Mouse (Mus musculus) adrenal gland, postnatal 14 days (tissue): ENCODE results near the gene Retreg3. TPM values are rescaled to one million over a fixed set of nuclear protein-coding genes. Genes with fewer than 3 reads are reported as not detected.

Experiments used
- DNase-seq: peaks from one replicate; pipeline ENCODE4 v3.0.0; 2021; ENCODE audit warnings: mixed read lengths
- total RNA-seq: library from RNA; stranded (reverse); gene quantifications from 2 replicates; pipeline ENCODE4 v1.2.3, GENCODE M21; 2021

Retreg3 gene
- total RNA-seq, 1 experiment from 2014 or later, result 53.7 TPM

GRCm38 (mm10) chr11:101080421-101080820, 39.3 kb downstream of the Retreg3 start:
- DNase-seq, result no peak

- DNase-seq, result no peak
These were observed 39.9 kb downstream of the Retreg3 start for GRCm38 (mm10) chr11:101079746-101080145.

GRCm38 (mm10) chr11:101078121-101078520, 41.6 kb downstream of the Retreg3 start, which contains the start of gene Hsd17b1:
Gene Hsd17b1, plus strand, starts transcription at chr11:101078411.
- DNase-seq, result no peak

GRCm38 (mm10) chr11:101071810-101072428, 47.8 kb downstream of the Retreg3 start:
- DNase-seq, result no peak

- no peak for DNase-seq
These were observed 48.7 kb downstream of the Retreg3 start for GRCm38 (mm10) chr11:101070987-101071386.

GRCm38 (mm10) chr11:101070189-101070527, 49.5 kb downstream of the Retreg3 start:
- no peak for DNase-seq

GRCm38 (mm10) chr11:101069391-101070188, 50.1 kb downstream of the Retreg3 start, which contains the start of gene Naglu:
Gene Naglu, plus strand, starts transcription at chr11:101070012.
- DNase-seq, result peak; percentile 99

GRCm38 (mm10) chr11:101066549-101067412, 52.9 kb downstream of the Retreg3 start:
- DNase-seq, result peak; percentile 93

- DNase-seq, result peak; percentile 60
These were observed 54.7 kb downstream of the Retreg3 start for GRCm38 (mm10) chr11:101065002-101065401.

- DNase-seq, result no peak
These were observed 55.2 kb downstream of the Retreg3 start for GRCm38 (mm10) chr11:101064462-101064861.

GRCm38 (mm10) chr11:101063676-101064327, 55.9 kb downstream of the Retreg3 start:
- DNase-seq, result peak; percentile 74

GRCm38 (mm10) chr11:101062971-101063675, 56.6 kb downstream of the Retreg3 start:
- DNase-seq, result no peak

- peak; percentile 58 for DNase-seq
These were observed 57.4 kb downstream of the Retreg3 start for GRCm38 (mm10) chr11:101062165-101062884.

- DNase-seq, result no peak
These were observed 58.6 kb downstream of the Retreg3 start for GRCm38 (mm10) chr11:101061049-101061448.

GRCm38 (mm10) chr11:101060126-101060525, 59.6 kb downstream of the Retreg3 start:
- peak; percentile 80 for DNase-seq

GRCm38 (mm10) chr11:101059473-101059872, 60.2 kb downstream of the Retreg3 start:
- no peak for DNase-seq

GRCm38 (mm10) chr11:101058726-101059125, 61.0 kb downstream of the Retreg3 start:
- no peak for DNase-seq

GRCm38 (mm10) chr11:101057860-101058259, 61.8 kb downstream of the Retreg3 start:
- DNase-seq, result peak; percentile 92

GRCm38 (mm10) chr11:101056885-101057284, 62.8 kb downstream of the Retreg3 start:
- DNase-seq, result peak; percentile 43

- DNase-seq, result no peak
These were observed 64.3 kb downstream of the Retreg3 start for GRCm38 (mm10) chr11:101055418-101055817.

GRCm38 (mm10) chr11:101053974-101054373, 65.7 kb downstream of the Retreg3 start:
- DNase-seq, result no peak
